Mouse (Mus musculus): ENCODE data around the gene Rpn1.

The Rpn1 gene

GRCm38 (mm10) chr6:88065116-88065515 lies 19.2 kb upstream of the Rpn1 start:
- in situ Hi-C loops (cut with MboI; ENCODE audit: unreplicated experiment in 2 of 2), result no loop called here

- in situ Hi-C loops (cut with MboI; ENCODE audit: unreplicated experiment in 2 of 2), result no loop called here
Measured at GRCm38 (mm10) chr6:88065968-88066367, 18.3 kb upstream of the Rpn1 start.

- in situ Hi-C loops (cut with MboI; ENCODE audit: unreplicated experiment in 2 of 2), result no loop called here
Measured at GRCm38 (mm10) chr6:88067722-88068121, 16.6 kb upstream of the Rpn1 start.

- in situ Hi-C loops (cut with MboI; ENCODE audit: unreplicated experiment in 2 of 2), result no loop called here
Measured at GRCm38 (mm10) chr6:88068739-88069138, 15.5 kb upstream of the Rpn1 start.

- in situ Hi-C loops (cut with MboI; ENCODE audit: unreplicated experiment in 2 of 2), result loop anchor here (5.0 to 10.0 kb wide), 4 partner anchors 53 to 166 kb away; no protein-coding TSS in a partner anchor
Measured at GRCm38 (mm10) chr6:88070468-88070867, 13.8 kb upstream of the Rpn1 start.

GRCm38 (mm10) chr6:88071216-88071615 lies 13.1 kb upstream of the Rpn1 start:
- in situ Hi-C loops (cut with MboI; ENCODE audit: unreplicated experiment in 2 of 2), result loop anchor here (5.0 to 10.0 kb wide), 4 partner anchors 54 to 166 kb away; no protein-coding TSS in a partner anchor

- in situ Hi-C loops (cut with MboI; ENCODE audit: unreplicated experiment in 2 of 2), result loop anchor here (5.0 to 10.0 kb wide), 4 partner anchors 58 to 170 kb away; no protein-coding TSS in a partner anchor
Measured at GRCm38 (mm10) chr6:88074752-88075554, 9.3 kb upstream of the Rpn1 start.

GRCm38 (mm10) chr6:88075960-88076517 lies 8.2 kb upstream of the Rpn1 start:
- in situ Hi-C loops (cut with MboI; ENCODE audit: unreplicated experiment in 2 of 2), result loop anchor here in 1 of 2 experiments (10.0 kb wide), 2 partner anchors 61 to 171 kb away; no protein-coding TSS in a partner anchor

GRCm38 (mm10) chr6:88083095-88083494 lies 1.2 kb upstream of the Rpn1 start:
- in situ Hi-C loops (cut with MboI; ENCODE audit: unreplicated experiment in 2 of 2), result no loop called here

GRCm38 (mm10) chr6:88083672-88084071 lies 610 bp upstream of the Rpn1 start:
- in situ Hi-C loops (cut with MboI; ENCODE audit: unreplicated experiment in 2 of 2), result no loop called here

GRCm38 (mm10) chr6:88088971-88089370 lies 4.7 kb downstream of the Rpn1 start:
- in situ Hi-C loops (cut with MboI; ENCODE audit: unreplicated experiment in 2 of 2), result no loop called here

GRCm38 (mm10) chr6:88095377-88095776 lies 11.1 kb downstream of the Rpn1 start:
- in situ Hi-C loops (cut with MboI; ENCODE audit: unreplicated experiment in 2 of 2), result no loop called here

GRCm38 (mm10) chr6:88102096-88102495 lies 17.8 kb downstream of the Rpn1 start:
- in situ Hi-C loops (cut with MboI; ENCODE audit: unreplicated experiment in 2 of 2), result loop anchor here in 1 of 2 experiments (25.0 kb wide), 2 partner anchors 385 to 760 kb away; no protein-coding TSS in a partner anchor

- in situ Hi-C loops (cut with MboI; ENCODE audit: unreplicated experiment in 2 of 2), result loop anchor here in 1 of 2 experiments (25.0 kb wide), 2 partner anchors 381 to 756 kb away; no protein-coding TSS in a partner anchor
Measured at GRCm38 (mm10) chr6:88105783-88106611, 21.7 kb downstream of the Rpn1 start.

- in situ Hi-C loops (cut with MboI; ENCODE audit: unreplicated experiment in 2 of 2), result loop anchor here in 1 of 2 experiments (25.0 kb wide), 2 partner anchors 381 to 756 kb away; no protein-coding TSS in a partner anchor
Measured at GRCm38 (mm10) chr6:88106612-88107123, 22.4 kb downstream of the Rpn1 start.

GRCm38 (mm10) chr6:88107661-88108535 lies 23.6 kb downstream of the Rpn1 start:
- in situ Hi-C loops (cut with MboI; ENCODE audit: unreplicated experiment in 2 of 2), result loop anchor here in 1 of 2 experiments (25.0 kb wide), 2 partner anchors 379 to 754 kb away; no protein-coding TSS in a partner anchor

- in situ Hi-C loops (cut with MboI; ENCODE audit: unreplicated experiment in 2 of 2), result loop anchor here (5.0 to 25.0 kb wide), 3 partner anchors 374 to 749 kb away; no protein-coding TSS in a partner anchor
Measured at GRCm38 (mm10) chr6:88113139-88113538, 28.9 kb downstream of the Rpn1 start.

- in situ Hi-C loops (cut with MboI; ENCODE audit: unreplicated experiment in 2 of 2), result loop anchor here (5.0 to 25.0 kb wide), 3 partner anchors 373 to 748 kb away; no protein-coding TSS in a partner anchor
Measured at GRCm38 (mm10) chr6:88114414-88114813, 30.1 kb downstream of the Rpn1 start.
